Mouse (Mus musculus) neural tube, embryonic 14.5 days (tissue): ENCODE results near the gene Gatad2a. TPM values are rescaled to one million over a fixed set of nuclear protein-coding genes. Genes with fewer than 3 reads are reported as not detected.
A peak's percentile ranks its signal among the peaks of the same experiment; 100 is the strongest.

Experiments used
- ATAC-seq: fragments of 200-750 bp; cut with Nextera tagmentation; 2 replicates; pipeline ENCODE4 v1.8.0; 2017; ENCODE audit warnings: low read depth, mild to moderate bottlenecking, moderate TSS enrichment, moderate library complexity
- H3K27ac ChIP-seq: fragments of 300-500 bp; sonication (generic); 2 replicates; pipeline ENCODE4 v1.5.1; 2014; ENCODE audit warnings: low read depth, mild to moderate bottlenecking, control low read depth, low read length, moderate library complexity, mixed read lengths
- H3K27me3 ChIP-seq: fragments of 300-500 bp; sonication (generic); 2 replicates; pipeline ENCODE4 v1.6.1; 2014; ENCODE audit warnings: low read length; ENCODE audit not compliant: control insufficient read depth, insufficient read depth
- H3K36me3 ChIP-seq: fragments of 300-500 bp; sonication (generic); 2 replicates; pipeline ENCODE4 v1.6.1; 2014; ENCODE audit warnings: low read length, mixed read lengths; ENCODE audit not compliant: control insufficient read depth, insufficient read depth
- H3K4me1 ChIP-seq: fragments of 300-500 bp; sonication (generic); 2 replicates; pipeline ENCODE4 v1.6.1; 2014; ENCODE audit warnings: low read length; ENCODE audit not compliant: control insufficient read depth, insufficient read depth
- H3K4me2 ChIP-seq: fragments of 300-500 bp; sonication (generic); 2 replicates; pipeline ENCODE4 v1.6.1; 2014; ENCODE audit warnings: mild to moderate bottlenecking, low read depth, low read length, control low read depth
- H3K4me3 ChIP-seq: fragments of 300-500 bp; sonication (generic); 2 replicates; pipeline ENCODE4 v1.5.1; 2014; ENCODE audit warnings: low read depth, low read length, control low read depth, mixed read lengths
- H3K9ac ChIP-seq: fragments of 300-500 bp; sonication (generic); replicated peaks from 2 replicates; pipeline ENCODE4 v1.6.1; 2014; ENCODE audit warnings: low read depth, mild to moderate bottlenecking, control low read depth, low read length, mixed read lengths
- H3K9me3 ChIP-seq: fragments of 300-500 bp; sonication (generic); 2 replicates; pipeline ENCODE4 v1.6.1; 2016; ENCODE audit warnings: low read length; ENCODE audit not compliant: control insufficient read depth
- WGBS: fragments of 180-500 bp; shearing (Covaris S2); extraction: QIAGEN DNeasy Blood & Tissue Kit; methylation state at CpG from one replicate; pipeline ENCODE4 v1.1.7; 2014; 5-methylcytosine and 5-hydroxymethylcytosine counted together
- polyA plus RNA-seq: library from polyadenylated mRNA; unstranded; fragments of >200 nt; fragmentation: Nextera tagmentation; extraction: Ambion mirVana; gene quantifications from 2 replicates; pipeline ENCODE4 v1.2.1, GENCODE M21; 2014

Gatad2a gene
- polyA plus RNA-seq, 1 experiment from 2014 or later, result 20.9 TPM

- Histone ChIP-seq H3K27ac (peak overlapping the region; percentile 39), H3K36me3 (no peaks in the 10 kb centered on the region), H3K4me2 (no peak overlapping the region), H3K9me3 (no peaks in the 10 kb centered on the region), H3K4me3 (no peak overlapping the region), H3K9ac (no peak overlapping the region), H3K4me1 (no peaks in the 10 kb centered on the region), H3K27me3 (no peaks in the 10 kb centered on the region)
- ATAC-seq, result peak; percentile 76; the same call in 1 of the 2 replicates
- 72% methylated on average over 7 of the region's 7 CpGs for WGBS
Observed at GRCm38 (mm10) chr8:69936050-69936794, 60.0 kb downstream of the Gatad2a start.

GRCm38 (mm10) chr8:69935431-69935830, 60.8 kb downstream of the Gatad2a start:
- H3K4me2 ChIP-seq, result no peak overlapping the region
- no peak overlapping the region for H3K4me3 ChIP-seq
- H3K9me3 ChIP-seq, result no peaks in the 10 kb centered on the region
- no peaks in the 10 kb centered on the region for H3K4me1 ChIP-seq
- no peaks in the 10 kb centered on the region for H3K36me3 ChIP-seq
- H3K27me3 ChIP-seq, result no peaks in the 10 kb centered on the region
- no peak overlapping the region for H3K9ac ChIP-seq
- WGBS, result 94% methylated on average over 3 of the region's 3 CpGs
- H3K27ac ChIP-seq, result no peak overlapping the region
- no peak for ATAC-seq

DNA sequence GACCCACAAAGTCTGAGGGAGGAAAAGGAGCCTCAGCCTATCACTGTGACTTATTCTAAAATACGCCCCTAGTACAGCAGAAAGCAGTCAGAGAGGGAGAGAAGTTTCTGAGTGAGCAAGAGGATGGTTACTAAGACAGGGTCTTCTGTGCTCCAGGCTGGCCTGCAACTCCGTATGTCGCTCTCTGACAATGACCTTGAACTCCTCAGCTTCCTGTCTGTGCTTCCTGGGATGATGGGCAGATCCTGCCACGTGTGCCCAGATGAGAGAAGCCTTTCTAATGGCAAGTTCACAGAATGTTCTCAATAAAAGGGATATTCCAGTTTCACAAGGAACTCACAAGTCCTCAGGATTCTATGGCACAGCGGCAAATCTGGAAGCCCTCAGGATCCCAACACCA, 61.6 kb downstream of the Gatad2a start:
- Histone ChIP-seq H3K4me3 (no peak overlapping the region), H3K4me2 (no peak overlapping the region), H3K27ac (no peak overlapping the region), H3K9me3 (no peaks in the 10 kb centered on the region), H3K36me3 (no peaks in the 10 kb centered on the region), H3K27me3 (no peaks in the 10 kb centered on the region), H3K9ac (no peak overlapping the region), H3K4me1 (no peaks in the 10 kb centered on the region)
- ATAC-seq, result no peak
- 92% methylated on average over 5 of the region's 5 CpGs for WGBS

- no peak overlapping the region for H3K4me2 ChIP-seq
- H3K4me3 ChIP-seq, result no peak overlapping the region
- H3K4me1 ChIP-seq, result no peaks in the 10 kb centered on the region
- ATAC-seq, result no peak
- no peaks in the 10 kb centered on the region for H3K27me3 ChIP-seq
- H3K27ac ChIP-seq, result no peak overlapping the region
- WGBS, result 86% methylated on average over 2 of the region's 2 CpGs
- no peak overlapping the region for H3K9ac ChIP-seq
- H3K36me3 ChIP-seq, result no peaks in the 10 kb centered on the region
- H3K9me3 ChIP-seq, result no peaks in the 10 kb centered on the region
Observed at GRCm38 (mm10) chr8:69933811-69934210, 62.4 kb downstream of the Gatad2a start.

- ATAC-seq, result no peak
- no peaks in the 10 kb centered on the region for H3K9me3 ChIP-seq
- H3K27me3 ChIP-seq, result no peaks in the 10 kb centered on the region
- no peak overlapping the region for H3K4me2 ChIP-seq
- H3K27ac ChIP-seq, result no peak overlapping the region
- no peaks in the 10 kb centered on the region for H3K4me1 ChIP-seq
- H3K36me3 ChIP-seq, result no peaks in the 10 kb centered on the region
- H3K9ac ChIP-seq, result no peak overlapping the region
- no peak overlapping the region for H3K4me3 ChIP-seq
Observed at GRCm38 (mm10) chr8:69926901-69927300, 69.3 kb downstream of the Gatad2a start.

- Histone ChIP-seq H3K9ac (no peak overlapping the region), H3K4me1 (peaks cover 9% of the 10 kb centered on the region), H3K27ac (no peak overlapping the region), H3K27me3 (no peaks in the 10 kb centered on the region), H3K9me3 (no peaks in the 10 kb centered on the region), H3K4me2 (no peak overlapping the region), H3K36me3 (no peaks in the 10 kb centered on the region), H3K4me3 (no peak overlapping the region)
- WGBS, result 81% methylated on average over 1 of the region's 1 CpGs
- no peak for ATAC-seq
Observed at GRCm38 (mm10) chr8:69923986-69924385, 72.2 kb downstream of the Gatad2a start.

GRCm38 (mm10) chr8:69921141-69921540, 75.0 kb downstream of the Gatad2a start:
- Histone ChIP-seq H3K4me2 (no peak overlapping the region), H3K4me1 (peaks cover 9% of the 10 kb centered on the region), H3K9me3 (no peaks in the 10 kb centered on the region), H3K27me3 (no peaks in the 10 kb centered on the region), H3K36me3 (peaks cover 8% of the 10 kb centered on the region; the same call in 1 of the 2 replicates), H3K4me3 (no peak overlapping the region), H3K9ac (0 out of 2 replicates have a peak overlapping the region, but pooled peaks have one; percentile 21), H3K27ac (peak overlapping the region; percentile 69)
- ATAC-seq, result no peak
- WGBS, result 94% methylated on average over 2 of the region's 2 CpGs

DNA sequence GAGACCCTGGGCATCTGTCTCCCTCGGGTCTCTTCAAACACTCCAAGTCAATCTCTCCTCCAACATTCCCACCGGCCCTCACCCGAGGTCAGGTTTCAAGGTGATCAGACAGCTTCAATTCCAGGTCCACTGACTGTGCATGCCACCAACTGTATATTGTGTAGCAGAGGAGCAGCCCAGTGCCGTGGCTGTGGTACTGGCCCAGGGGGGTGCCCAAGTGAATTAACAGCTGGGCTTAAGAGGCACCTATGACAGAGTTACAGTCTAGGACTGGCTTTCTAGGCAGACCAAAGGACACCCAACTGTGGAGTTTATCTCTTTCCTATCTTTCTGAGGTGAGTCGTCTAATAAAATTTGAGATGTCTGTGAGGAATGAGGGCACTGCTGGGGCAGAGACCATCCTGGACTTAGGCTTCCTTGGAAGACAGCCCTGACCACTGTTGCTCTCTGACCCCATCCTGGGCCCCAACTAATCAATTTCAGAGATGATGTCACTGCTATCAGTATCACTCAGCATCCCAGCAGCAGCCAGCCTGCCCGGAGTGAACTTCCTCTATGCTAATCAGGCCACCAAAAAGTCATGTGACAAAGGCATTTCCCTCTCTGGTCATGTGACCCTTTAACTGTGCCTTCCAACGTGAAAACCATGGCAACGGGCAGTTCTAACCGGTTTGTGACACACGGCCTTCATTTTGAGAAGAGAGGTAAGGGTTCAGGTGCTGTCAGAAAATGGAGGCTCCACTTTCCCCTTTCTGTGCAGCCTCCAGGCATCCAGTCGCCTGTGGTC, 76.1 kb downstream of the Gatad2a start:
- ATAC-seq, result peak; percentile 73
- Histone ChIP-seq H3K4me3 (no peak overlapping the region), H3K4me2 (peak overlapping the region; percentile 11; the same call in 1 of the 2 replicates), H3K27me3 (no peaks in the 10 kb centered on the region), H3K36me3 (peaks cover 10% of the 10 kb centered on the region; the same call in 1 of the 2 replicates), H3K27ac (peak overlapping the region; percentile 69), H3K9me3 (no peaks in the 10 kb centered on the region), H3K4me1 (peaks cover 9% of the 10 kb centered on the region), H3K9ac (0 out of 2 replicates have a peak overlapping the region, but pooled peaks have one; percentile 21)
- WGBS, result 48% methylated on average over 11 of the region's 11 CpGs

- Histone ChIP-seq H3K27ac (no peak overlapping the region), H3K9me3 (no peaks in the 10 kb centered on the region), H3K9ac (no peak overlapping the region), H3K4me3 (no peak overlapping the region), H3K36me3 (peaks cover 10% of the 10 kb centered on the region; the same call in 1 of the 2 replicates), H3K4me2 (no peak overlapping the region), H3K27me3 (no peaks in the 10 kb centered on the region), H3K4me1 (peaks cover 9% of the 10 kb centered on the region)
- 87% methylated on average over 1 of the region's 1 CpGs for WGBS
- peak; percentile 66 for ATAC-seq
Observed at GRCm38 (mm10) chr8:69919010-69919409, 77.2 kb downstream of the Gatad2a start.
